In genomic region chr1:90060599-90060998, GRCm38 (mm10) we compare ENCODE assay signal across 8 mouse cellular contexts. TPM values are rescaled to one million over a fixed set of nuclear protein-coding genes. Genes with fewer than 3 reads are reported as not detected.
DNase-seq lines count a peak whose midpoint lies in the region; ATAC-seq and TF ChIP-seq lines count a peak whose summit lies in the region.

No protein-coding gene starts in this region.

- TF ChIP-seq POLR2A in thymus, adult 2 months (IDR thresholded peaks at IDR 0.05; ENCODE audit: control insufficient read depth, extremely low read depth, insufficient read depth, low read length, poor library complexity): no peak

- intact Hi-C loops in left cerebral cortex, postnatal 25 days (cut with DNase I): loop anchor here (1.0 to 5.0 kb wide), 3 partner anchors 144 to 897 kb away; no protein-coding TSS in a partner anchor

- no peak overlapping the region for H3K9ac ChIP-seq in forebrain, postnatal 0 days
- H3K9ac ChIP-seq in midbrain, embryonic 15.5 days: no peak overlapping the region

- TF ChIP-seq CTCF in thymus, adult 2 months (IDR thresholded peaks at IDR 0.05; ENCODE audit: borderline replicate concordance, control insufficient read depth, extremely low read depth, insufficient read depth, low read length, poor library complexity): no peak
- TF ChIP-seq CTCF in forebrain, postnatal 0 days (IDR thresholded peaks at IDR 0.05; ENCODE audit: low read depth): peak; percentile 86

- no peak overlapping the region for H3K27ac ChIP-seq in thymus, adult 2 months (ENCODE audit: control insufficient read depth, insufficient read depth, low read length)
- no peak overlapping the region for H3K27ac ChIP-seq in forebrain, postnatal 0 days (ENCODE audit: low read depth, low read length)
- no peak overlapping the region for H3K27ac ChIP-seq in midbrain, embryonic 15.5 days

- H3K9me3 ChIP-seq in forebrain, postnatal 0 days (ENCODE audit: low read length): no peaks in the 10 kb centered on the region
- no peaks in the 10 kb centered on the region for H3K9me3 ChIP-seq in midbrain, embryonic 15.5 days

- H3K4me3 ChIP-seq in thymus, adult 2 months (ENCODE audit: control insufficient read depth, insufficient read depth, low read length): no peak overlapping the region
- H3K4me3 ChIP-seq in forebrain, postnatal 0 days (ENCODE audit: low read depth, low read length): no peak overlapping the region
- no peak overlapping the region for H3K4me3 ChIP-seq in midbrain, embryonic 15.5 days

- H3K4me2 ChIP-seq in forebrain, postnatal 0 days (ENCODE audit: low read depth): no peak overlapping the region
- H3K4me2 ChIP-seq in midbrain, embryonic 15.5 days: no peak overlapping the region

- no peaks in the 10 kb centered on the region for H3K4me1 ChIP-seq in thymus, adult 2 months (replicated peaks; ENCODE audit: control insufficient read depth, insufficient read depth, low read length)
- H3K4me1 ChIP-seq in forebrain, postnatal 0 days (ENCODE audit: insufficient read depth): no peaks in the 10 kb centered on the region
- H3K4me1 ChIP-seq in midbrain, embryonic 15.5 days: 0 out of 2 replicates have a peak, but pooled peaks cover 3% of the 10 kb centered on the region

- no peaks in the 10 kb centered on the region for H3K27me3 ChIP-seq in thymus, adult 2 months (ENCODE audit: control insufficient read depth, insufficient read depth, low read length)
- H3K27me3 ChIP-seq in forebrain, postnatal 0 days (ENCODE audit: insufficient read depth, low read length): no peaks in the 10 kb centered on the region
- 0 out of 2 replicates have a peak, but pooled peaks cover 4% of the 10 kb centered on the region for H3K27me3 ChIP-seq in midbrain, embryonic 15.5 days (replicated peaks)

- ATAC-seq in forebrain, postnatal 0 days: peak; percentile 47; the same call in 1 of the 2 replicates
- ATAC-seq in midbrain, embryonic 15.5 days (replicated peaks): 0 out of 2 replicates have a peak, but pooled peaks have one; percentile 52

- DNase-seq in thymus, postnatal 25 days: peak; percentile 11
- DNase-seq in thymus, adult 2 months: no peak
- peak; percentile 34 to 65 for DNase-seq in cerebellum, adult 18-20 months
- peak; percentile 82 for DNase-seq in forebrain, postnatal 0 days
- peak; percentile 72 for DNase-seq in kidney, adult 18-20 months
- DNase-seq in left cerebral cortex, postnatal 25 days (ENCODE audit: low spot score in 2 of 2): peak; percentile 62 to 70
- peak; percentile 68 for DNase-seq in testis, postnatal 10 days (ENCODE audit: low spot score)

- H3K36me3 ChIP-seq in thymus, adult 2 months (ENCODE audit: control insufficient read depth, insufficient read depth, low read length): no peaks in the 10 kb centered on the region
- H3K36me3 ChIP-seq in forebrain, postnatal 0 days (ENCODE audit: insufficient read depth): no peaks in the 10 kb centered on the region
- H3K36me3 ChIP-seq in midbrain, embryonic 15.5 days (replicated peaks): no peaks in the 10 kb centered on the region

- WGBS in thymus, adult 2 months: 31% methylated on average over 7 of the region's 7 CpGs
- WGBS in forebrain, postnatal 0 days: 17% methylated on average over 7 of the region's 7 CpGs
- WGBS in midbrain, embryonic 15.5 days: 20% methylated on average over 7 of the region's 7 CpGs

RNA-seq across cellular contexts. Expression of gene Asb18, which starts 46.1 kb away (rescaled TPM):
- 0.17 and 2.2 TPM in 2 replicates for polyA plus RNA-seq in thymus, adult 2 months (2012; rRNA removed)
- 0.54 and 1.4 TPM in 2 replicates for total RNA-seq in forebrain, postnatal 0 days (2014; rRNA removed)
- polyA plus RNA-seq in forebrain, postnatal 0 days (2015; fragmentation: Nextera tagmentation; extraction: Ambion mirVana): 0.13 and 0.33 TPM in 2 replicates
- 1 to 10 TPM; 1.5 to 1.6 TPM for total RNA-seq in left cerebral cortex, postnatal 25 days (2021)
- polyA plus RNA-seq in midbrain, embryonic 15.5 days (2015; fragmentation: Nextera tagmentation; extraction: Ambion mirVana): 0.45 and 0.54 TPM in 2 replicates
